Mouse (Mus musculus) neural tube, embryonic 12.5 days (tissue): ENCODE results near the gene Rtn3. TPM values are rescaled to one million over a fixed set of nuclear protein-coding genes. Genes with fewer than 3 reads are reported as not detected.
"Not testable (repeated sequence)": the region's sequence is repeated elsewhere in the genome, so short reads cannot be mapped to it uniquely, and the experiment has no call there.

Experiments
- ATAC-seq: fragments of 200-750 bp; cut with Nextera tagmentation; 2 replicates; pipeline ENCODE4 v1.8.0; 2017; ENCODE audit warnings: low read depth, mild to moderate bottlenecking, moderate TSS enrichment, moderate library complexity; ENCODE audit not compliant: low FRiP score
- H3K27ac ChIP-seq: fragments of 300-500 bp; sonication (generic); 2 replicates; pipeline ENCODE4 v1.5.1; 2016
- H3K27me3 ChIP-seq: fragments of 300-500 bp; sonication (generic); replicated peaks from 2 replicates; pipeline ENCODE4 v1.6.1; 2016; ENCODE audit warnings: mild to moderate bottlenecking
- H3K36me3 ChIP-seq: fragments of 300-500 bp; sonication (generic); 2 replicates; pipeline ENCODE4 v1.6.1; 2016; ENCODE audit warnings: mild to moderate bottlenecking
- H3K4me1 ChIP-seq: fragments of 300-500 bp; sonication (generic); 2 replicates; pipeline ENCODE4 v1.6.1; 2016
- H3K4me2 ChIP-seq: fragments of 300-500 bp; sonication (generic); replicated peaks from 2 replicates; pipeline ENCODE4 v1.6.1; 2016; ENCODE audit warnings: mild to moderate bottlenecking
- H3K4me3 ChIP-seq: fragments of 300-500 bp; sonication (generic); 2 replicates; pipeline ENCODE4 v1.5.1; 2016
- H3K9ac ChIP-seq: fragments of 300-500 bp; sonication (generic); 2 replicates; pipeline ENCODE4 v1.6.1; 2016; ENCODE audit warnings: mild to moderate bottlenecking
- H3K9me3 ChIP-seq: fragments of 300-500 bp; sonication (generic); 2 replicates; pipeline ENCODE4 v1.6.1; 2016; ENCODE audit warnings: mild to moderate bottlenecking
- WGBS: fragments of 180-500 bp; shearing (Covaris S2); methylation state at CpG from one replicate; pipeline ENCODE4 v1.1.7; 2016; 5-methylcytosine and 5-hydroxymethylcytosine counted together
- polyA plus RNA-seq: library from polyadenylated mRNA; unstranded; fragments of >200 nt; fragmentation: Nextera tagmentation; extraction: Ambion mirVana; gene quantifications from 2 replicates; pipeline ENCODE4 v1.2.1, GENCODE M21; 2016

Gene Rtn3
- polyA plus RNA-seq, 1 experiment from 2014 or later = 430 TPM

DNA sequence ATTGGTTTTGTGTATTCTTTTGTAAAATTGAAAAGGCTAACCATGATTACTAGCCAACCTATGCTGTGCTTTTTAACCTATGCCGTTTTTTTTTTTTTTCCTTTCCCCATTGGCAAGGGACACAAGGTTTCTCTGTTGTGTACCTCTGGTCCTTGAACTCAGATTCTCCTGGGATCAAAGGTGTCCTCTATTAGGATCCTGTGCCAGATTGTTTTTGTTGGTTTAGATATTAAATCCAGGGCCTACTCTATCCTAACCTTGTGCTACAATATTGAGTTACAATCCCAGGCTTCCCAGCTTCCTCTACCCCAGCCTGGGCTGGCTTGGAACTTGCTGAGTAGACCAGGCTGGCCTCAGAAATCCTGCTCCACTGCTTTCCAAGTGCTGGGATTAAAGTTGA lies 17.6 kb upstream of the Rtn3 start:
- H3K36me3 ChIP-seq = no peaks in the 10 kb centered on the region
- no peak overlapping the region for H3K27ac ChIP-seq
- H3K9me3 ChIP-seq = no peaks in the 10 kb centered on the region
- WGBS = 92% methylated on average over 1 of the region's 1 CpGs
- peaks cover 2% of the 10 kb centered on the region for H3K4me1 ChIP-seq
- H3K9ac ChIP-seq = no peak overlapping the region
- H3K4me2 ChIP-seq = no peak overlapping the region
- no peak overlapping the region for H3K4me3 ChIP-seq
- no peak for ATAC-seq
- H3K27me3 ChIP-seq = no peaks in the 10 kb centered on the region

DNA sequence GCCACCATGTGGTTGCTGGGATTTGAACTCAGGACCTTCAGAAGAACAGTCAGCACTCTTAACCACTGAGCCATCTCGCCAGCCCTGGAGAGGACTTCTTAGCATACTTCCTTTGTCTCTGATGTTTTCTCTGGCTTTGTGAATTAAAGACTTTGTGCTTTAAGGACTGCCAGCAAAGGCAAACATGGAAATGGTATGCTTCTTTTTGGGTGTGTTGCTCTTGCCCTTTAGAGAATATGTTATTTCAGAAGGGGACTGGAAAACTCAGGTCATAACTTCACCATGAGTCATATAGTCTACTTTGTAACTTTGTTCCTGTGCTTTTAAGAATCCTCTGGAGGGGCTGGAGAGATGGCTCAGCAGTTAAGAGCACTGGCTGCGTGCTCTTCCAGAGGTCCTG lies 15.7 kb upstream of the Rtn3 start:
- Histone ChIP-seq H3K27ac (no peak overlapping the region), H3K9me3 (no peaks in the 10 kb centered on the region), H3K4me3 (no peak overlapping the region), H3K27me3 (no peaks in the 10 kb centered on the region), H3K4me1 (peaks cover 4% of the 10 kb centered on the region), H3K4me2 (no peak overlapping the region), H3K36me3 (no peaks in the 10 kb centered on the region), H3K9ac (no peak overlapping the region)
- WGBS = 86% methylated on average over 2 of the region's 2 CpGs
- no peak for ATAC-seq

DNA sequence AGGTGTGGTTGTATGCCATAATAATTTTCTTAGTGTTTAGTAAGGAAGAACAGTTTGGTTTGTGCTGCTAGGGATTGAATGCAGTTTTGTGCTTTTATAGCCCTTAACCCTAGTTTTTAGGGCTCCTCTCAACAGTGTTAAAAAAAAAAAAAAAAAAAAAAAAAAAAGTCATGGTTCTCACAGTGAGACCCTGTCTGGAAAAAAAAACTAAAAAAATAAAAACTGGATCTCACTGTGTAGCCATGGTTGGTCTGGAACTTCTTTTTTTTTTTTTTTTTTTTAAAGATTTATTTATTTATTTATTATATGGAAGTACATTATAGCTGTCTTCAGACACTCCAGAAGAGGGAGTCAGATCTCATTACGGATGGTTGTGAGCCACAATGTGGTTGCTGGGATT lies 13.0 kb upstream of the Rtn3 start:
- H3K9me3 ChIP-seq, H3K36me3 ChIP-seq, H3K4me1 ChIP-seq, H3K27me3 ChIP-seq, H3K4me2 ChIP-seq, H3K9ac ChIP-seq, H3K27ac ChIP-seq, H3K4me3 ChIP-seq, ATAC-seq: not testable (repeated sequence)
- WGBS = 75% methylated on average over 1 of the region's 1 CpGs

DNA sequence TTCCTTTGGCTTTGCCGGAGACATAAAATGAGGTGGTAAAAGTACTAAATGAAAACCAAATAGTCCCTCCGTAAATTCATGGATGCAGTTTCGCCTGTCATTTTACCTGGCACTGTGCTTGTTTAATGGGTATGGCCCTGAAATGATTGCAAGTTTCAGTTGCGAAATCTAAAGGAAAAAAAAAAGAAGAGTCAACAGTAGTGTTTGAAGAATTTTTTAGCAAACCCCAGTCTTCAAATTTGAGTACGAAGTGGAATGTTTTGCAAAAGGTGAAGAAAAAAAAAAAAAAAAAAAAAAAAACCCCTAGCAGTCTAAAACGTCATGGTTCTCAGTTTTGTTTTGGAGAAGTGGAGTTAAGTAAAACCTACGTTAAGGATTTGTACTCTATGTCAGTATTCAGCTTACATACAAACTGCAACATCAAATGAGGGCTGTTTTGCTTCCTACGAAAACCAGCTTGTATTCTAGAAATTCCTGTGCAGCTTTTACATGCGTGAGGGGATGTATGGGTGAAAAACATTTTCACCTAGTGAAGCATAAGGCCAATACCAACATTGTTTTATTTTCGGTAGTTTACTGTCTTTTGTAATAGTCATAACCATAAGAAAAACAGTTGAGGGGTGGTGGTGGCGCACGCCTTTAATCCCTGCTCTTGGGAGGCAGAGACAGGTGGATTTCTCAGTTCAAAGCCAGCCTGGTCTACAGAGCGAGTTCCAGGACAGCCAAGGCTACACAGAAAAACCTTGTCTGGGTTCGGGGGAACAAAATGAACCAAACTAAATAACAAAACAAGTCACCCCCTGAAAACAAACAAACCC lies 12.3 kb upstream of the Rtn3 start:
- Histone ChIP-seq H3K27me3 (no peaks in the 10 kb centered on the region), H3K9ac (no peak overlapping the region), H3K9me3 (no peaks in the 10 kb centered on the region), H3K4me1 (peaks cover 4% of the 10 kb centered on the region), H3K27ac (no peak overlapping the region), H3K4me3 (peak overlapping the region; percentile 67; the same call in 1 of the 2 replicates), H3K4me2 (peak overlapping the region; percentile 77), H3K36me3 (no peaks in the 10 kb centered on the region)
- ATAC-seq = no peak
- WGBS = 48% methylated on average over 14 of the region's 14 CpGs

DNA sequence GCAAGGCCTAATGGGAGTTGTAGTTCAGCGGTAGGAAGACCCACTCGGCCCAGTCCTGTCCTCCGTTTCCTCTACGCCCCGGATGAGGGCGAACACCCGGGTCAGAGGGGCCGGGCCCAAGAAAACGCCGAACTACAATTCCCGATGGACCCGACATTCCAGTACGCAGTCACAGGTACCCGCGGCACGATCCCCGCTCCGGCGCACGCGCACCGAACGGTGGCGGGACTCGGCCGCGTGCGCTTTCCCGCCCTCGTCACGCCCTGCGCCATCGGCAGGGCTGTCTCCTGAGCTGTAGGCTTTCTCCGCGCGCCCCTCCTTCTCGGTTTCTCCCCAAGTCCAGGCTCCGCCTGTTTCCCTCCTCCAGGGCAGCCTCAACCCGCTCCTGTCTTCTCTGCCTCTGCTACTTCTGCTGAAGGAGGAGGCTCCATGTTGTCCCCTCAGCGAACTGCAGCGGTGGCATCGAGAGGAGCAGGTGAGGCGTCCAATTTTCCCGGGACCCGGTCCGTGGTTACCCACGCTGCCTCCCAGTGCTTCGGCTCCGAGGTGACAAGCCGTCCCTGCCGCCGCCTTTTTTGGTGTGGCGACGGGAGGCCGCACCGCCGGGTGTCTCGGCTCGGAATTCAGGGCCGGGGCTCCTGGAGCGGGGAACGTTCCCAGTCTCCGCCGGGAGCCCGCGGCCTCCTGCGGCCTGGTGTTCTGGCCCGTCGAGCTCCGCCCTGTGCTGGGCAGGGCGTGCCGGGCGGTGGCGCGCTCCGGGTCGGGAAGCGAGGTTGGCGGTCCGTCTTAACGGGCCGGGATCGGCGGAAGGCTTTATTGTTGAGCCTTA lies 11.3 kb upstream of the Rtn3 start:
- H3K4me1 ChIP-seq = peaks cover 4% of the 10 kb centered on the region
- H3K4me2 ChIP-seq = peak overlapping the region; percentile 77
- H3K27ac ChIP-seq = peak overlapping the region; percentile 92
- under 1% methylated on average over 84 of the region's 84 CpGs for WGBS
- ATAC-seq = peak; percentile 97
- no peaks in the 10 kb centered on the region for H3K9me3 ChIP-seq
- H3K36me3 ChIP-seq = no peaks in the 10 kb centered on the region
- peak overlapping the region; percentile 68 for H3K9ac ChIP-seq
- H3K4me3 ChIP-seq = peak overlapping the region; percentile 67
- no peaks in the 10 kb centered on the region for H3K27me3 ChIP-seq

DNA sequence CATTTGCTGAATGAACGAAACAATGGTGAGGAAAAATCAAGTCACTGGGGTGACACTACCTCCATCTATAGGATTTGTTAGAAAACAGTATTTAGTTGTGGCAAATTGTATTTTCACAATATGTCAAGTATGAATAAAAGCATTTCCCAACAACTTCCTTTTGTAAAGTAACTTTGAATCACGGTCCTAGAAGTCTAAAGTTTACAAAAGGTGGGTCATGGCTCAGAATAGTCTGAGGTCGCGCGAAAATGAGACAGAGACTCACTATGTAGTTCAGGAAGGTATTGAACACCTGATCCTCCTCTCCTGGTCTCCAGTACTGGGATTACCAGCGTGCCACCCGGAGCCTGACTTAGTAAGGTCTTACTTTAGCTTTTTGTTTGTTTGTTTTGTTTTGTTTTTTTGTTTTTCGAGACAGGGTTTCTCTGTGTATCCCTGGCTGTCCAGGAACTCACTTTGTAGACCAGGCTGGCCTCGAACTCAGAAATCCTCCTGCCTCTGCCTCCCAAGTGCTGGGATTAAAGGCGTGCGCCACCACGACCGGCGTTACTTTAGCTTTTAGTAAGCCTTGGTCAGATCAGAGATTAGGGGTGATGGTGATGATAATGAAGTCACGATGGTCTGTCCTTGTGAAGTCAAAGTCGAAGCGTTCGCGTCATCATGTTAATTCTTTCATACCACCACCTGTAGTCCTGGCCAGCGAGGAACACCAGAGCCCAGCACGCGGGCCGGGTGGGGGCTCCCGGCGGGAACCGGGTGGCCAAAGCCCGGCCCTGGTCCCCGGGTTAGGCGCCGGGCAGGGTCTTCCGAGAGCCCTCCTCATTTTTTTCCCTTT lies 10.5 kb upstream of the Rtn3 start, which contains the start of gene Atl3:
Gene Atl3, plus strand, starts transcription at position 689 of the 835 bp plus-strand sequence.
- no peaks in the 10 kb centered on the region for H3K9me3 ChIP-seq
- H3K4me1 ChIP-seq = peaks cover 4% of the 10 kb centered on the region
- H3K36me3 ChIP-seq = no peaks in the 10 kb centered on the region
- WGBS = 33% methylated on average over 31 of the region's 31 CpGs
- H3K27me3 ChIP-seq = no peaks in the 10 kb centered on the region
- peak within 1 kb of the TSS; percentile 68 for H3K9ac ChIP-seq
- peak within 1 kb of the TSS; percentile 67 for H3K4me3 ChIP-seq
- ATAC-seq = no peak
- H3K27ac ChIP-seq = peak within 1 kb of the TSS; percentile 92
- H3K4me2 ChIP-seq = peak within 1 kb of the TSS; percentile 77

DNA sequence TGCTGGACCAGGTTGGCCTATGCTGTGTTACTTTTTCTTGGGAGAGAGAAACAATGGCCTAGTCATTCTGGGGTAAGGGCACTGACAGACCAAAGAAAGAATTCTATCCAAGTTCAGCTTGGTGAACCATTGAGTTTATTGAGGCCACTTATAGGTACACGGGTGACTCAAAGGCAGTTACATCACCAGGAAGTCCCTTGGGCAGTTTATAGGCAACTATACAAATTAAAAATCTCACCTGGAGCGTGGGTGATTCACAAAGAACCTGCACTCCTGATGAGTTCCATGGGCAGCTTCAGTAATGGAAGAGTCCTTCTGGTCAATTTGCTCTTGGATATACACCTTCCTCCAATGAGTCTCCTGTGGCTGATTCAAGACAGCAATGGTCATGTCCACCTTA lies 9.6 kb upstream of the Rtn3 start:
- 90% methylated on average over 2 of the region's 2 CpGs for WGBS
- no peak overlapping the region for H3K4me2 ChIP-seq
- H3K27ac ChIP-seq = no peak overlapping the region
- peaks cover 4% of the 10 kb centered on the region for H3K4me1 ChIP-seq
- no peak for ATAC-seq
- no peaks in the 10 kb centered on the region for H3K27me3 ChIP-seq
- H3K9ac ChIP-seq = no peak overlapping the region
- H3K9me3 ChIP-seq = no peaks in the 10 kb centered on the region
- no peaks in the 10 kb centered on the region for H3K36me3 ChIP-seq
- H3K4me3 ChIP-seq = no peak overlapping the region

DNA sequence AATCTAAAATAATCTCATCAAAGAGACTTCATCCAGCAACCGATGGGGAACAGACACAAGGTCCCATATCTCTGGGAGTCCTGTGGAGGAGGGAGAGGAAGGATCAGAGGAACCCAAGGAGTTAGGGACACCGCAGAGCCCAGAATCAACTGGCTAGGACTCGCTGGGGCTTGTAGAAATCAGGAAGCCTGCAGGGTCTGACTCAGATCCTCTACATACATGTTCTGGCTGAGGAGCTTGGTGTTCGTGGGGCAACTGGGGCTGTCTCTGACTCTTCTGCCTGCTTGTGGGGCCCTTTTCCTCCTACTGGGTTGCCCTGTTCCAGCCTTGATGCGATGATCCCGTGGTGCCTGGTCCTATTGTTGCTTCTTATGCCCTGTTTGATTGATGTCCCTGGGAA lies 8.9 kb upstream of the Rtn3 start:
- Histone ChIP-seq H3K36me3 (no peaks in the 10 kb centered on the region), H3K27me3 (no peaks in the 10 kb centered on the region), H3K9ac (no peak overlapping the region), H3K9me3 (no peaks in the 10 kb centered on the region), H3K4me3 (no peak overlapping the region), H3K4me1 (peaks cover 4% of the 10 kb centered on the region), H3K27ac (no peak overlapping the region), H3K4me2 (no peak overlapping the region)
- WGBS = 80% methylated on average over 6 of the region's 6 CpGs
- no peak for ATAC-seq

DNA sequence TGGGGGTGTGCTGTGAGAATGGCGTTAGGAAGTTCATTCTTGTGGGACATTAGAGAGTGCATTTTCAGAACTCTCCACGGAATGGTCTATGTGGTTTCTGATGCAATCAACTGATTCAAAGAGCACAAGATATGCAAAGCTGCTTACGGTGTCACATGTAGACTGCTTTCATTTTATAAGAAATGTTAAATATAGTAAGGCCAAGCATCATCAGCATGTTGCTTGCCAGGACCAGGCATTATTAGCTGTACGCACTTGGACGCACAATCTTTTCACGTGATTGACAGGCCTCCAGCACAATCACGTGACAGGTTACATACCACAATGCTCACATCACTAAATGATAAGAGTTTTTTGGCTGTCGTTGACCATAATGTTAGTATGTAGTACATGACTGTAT lies 4.6 kb upstream of the Rtn3 start:
- no peaks in the 10 kb centered on the region for H3K27me3 ChIP-seq
- no peak overlapping the region for H3K27ac ChIP-seq
- no peak overlapping the region for H3K4me2 ChIP-seq
- no peaks in the 10 kb centered on the region for H3K9me3 ChIP-seq
- 82% methylated on average over 8 of the region's 8 CpGs for WGBS
- no peak overlapping the region for H3K9ac ChIP-seq
- no peak for ATAC-seq
- H3K4me1 ChIP-seq = no peaks in the 10 kb centered on the region
- no peak overlapping the region for H3K4me3 ChIP-seq
- no peaks in the 10 kb centered on the region for H3K36me3 ChIP-seq

DNA sequence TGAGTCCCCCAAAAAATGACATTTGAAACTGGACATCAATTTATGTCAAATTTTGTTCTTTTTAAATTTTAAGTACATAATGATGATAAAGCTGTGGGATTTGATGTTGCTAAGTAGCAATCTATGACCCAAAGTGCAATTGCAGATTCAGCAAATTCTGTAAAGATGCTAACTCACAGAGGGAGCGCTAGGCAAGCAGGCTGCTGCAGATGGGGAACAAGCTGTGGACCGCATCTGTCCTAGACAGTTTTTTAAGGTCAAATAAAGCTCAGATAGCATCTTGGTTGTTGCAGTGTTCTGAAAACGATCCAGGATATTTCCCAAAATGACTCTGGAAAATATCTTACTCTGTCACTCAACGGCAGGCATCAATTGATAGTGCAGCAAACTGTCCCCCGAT lies 995 bp upstream of the Rtn3 start:
- Histone ChIP-seq H3K9me3 (no peaks in the 10 kb centered on the region), H3K27me3 (no peaks in the 10 kb centered on the region), H3K27ac (no peak overlapping the region), H3K9ac (no peak overlapping the region), H3K4me3 (no peak overlapping the region), H3K4me2 (peak overlapping the region; percentile 69), H3K36me3 (no peaks in the 10 kb centered on the region), H3K4me1 (peaks cover 13% of the 10 kb centered on the region)
- no peak for ATAC-seq
- 77% methylated on average over 5 of the region's 5 CpGs for WGBS

DNA sequence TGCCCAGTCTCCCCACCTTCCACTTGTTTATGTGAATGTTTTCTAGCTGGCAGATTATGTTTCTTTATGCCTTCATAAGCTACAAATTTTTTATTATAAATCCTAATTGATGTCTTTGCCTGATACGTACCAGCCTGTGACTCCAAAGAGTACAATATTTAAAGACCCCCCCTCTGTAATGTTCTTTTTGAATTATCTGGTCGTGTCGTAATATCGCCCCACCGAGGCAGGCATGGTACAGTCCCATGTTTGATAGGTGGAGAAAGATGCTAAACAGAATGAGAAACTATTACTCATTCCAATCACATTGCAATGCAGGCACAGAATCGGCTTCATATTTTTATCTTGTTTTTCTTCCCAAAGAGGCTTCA lies 416 bp upstream of the Rtn3 start:
- Histone ChIP-seq H3K4me1 (peaks cover 16% of the 10 kb centered on the region), H3K9me3 (no peaks in the 10 kb centered on the region), H3K9ac (0 out of 2 replicates have a peak overlapping the region, but pooled peaks have one; percentile 97), H3K27ac (peak overlapping the region; percentile 39; the same call in 1 of the 2 replicates), H3K4me2 (peak overlapping the region; percentile 69), H3K4me3 (peak overlapping the region; percentile 99), H3K36me3 (0 out of 2 replicates have a peak, but pooled peaks cover 2% of the 10 kb centered on the region), H3K27me3 (no peaks in the 10 kb centered on the region)
- peak; percentile 63 for ATAC-seq
- 2% methylated on average over 6 of the region's 6 CpGs for WGBS

DNA sequence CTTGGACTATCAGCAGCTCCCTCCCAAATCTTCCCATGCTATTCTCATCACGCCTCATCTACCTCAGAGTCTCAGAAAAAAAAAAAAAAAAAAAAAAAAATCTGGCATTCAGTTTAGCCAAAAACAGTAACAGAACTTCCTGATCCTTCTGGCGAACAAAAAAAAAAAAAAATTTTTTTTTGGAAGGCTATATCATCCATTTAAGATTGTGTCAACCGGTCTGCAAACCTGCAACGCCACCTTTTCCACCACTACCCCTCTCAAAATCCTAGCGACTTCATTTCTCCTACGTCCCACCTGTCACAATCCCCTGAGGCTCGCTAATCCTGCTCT lies 849 bp downstream of the Rtn3 start:
- Histone ChIP-seq H3K36me3 (0 out of 2 replicates have a peak, but pooled peaks cover 3% of the 10 kb centered on the region), H3K27ac (peak overlapping the region; percentile 99), H3K4me1 (peaks cover 17% of the 10 kb centered on the region), H3K9ac (peak overlapping the region; percentile 97), H3K9me3 (no peaks in the 10 kb centered on the region), H3K27me3 (no peaks in the 10 kb centered on the region), H3K4me3 (peak overlapping the region; percentile 99), H3K4me2 (peak overlapping the region; percentile 69)
- ATAC-seq = no peak
- 0% methylated on average over 7 of the region's 7 CpGs for WGBS
